Comparison of ENCODE assay signal across 20 mouse cellular contexts in genomic region chr12:51493476-51493875, GRCm38 (mm10).
A peak's percentile ranks its signal among the peaks of the same experiment; 100 is the strongest.
DNase-seq lines count a peak whose midpoint lies in the region; ATAC-seq and TF ChIP-seq lines count a peak whose summit lies in the region.
"Had no signal": no experiment of that assay in that cellular context is flagged by ENCODE, and none has a peak within 500 bp of the region (broad histone marks: within the 10 kb centered on the region; RNA-seq: fewer than 3 reads in every experiment).

No protein-coding gene starts in this region.

- H3K4me1 ChIP-seq in forebrain, postnatal 0 days (ENCODE audit: insufficient read depth), result no peaks in the 10 kb centered on the region
- H3K4me1 ChIP-seq: embryonic facial prominence, embryonic 15.5 days; forebrain, embryonic 10.5 days; heart, embryonic 15.5 days; hindbrain, embryonic 13.5 days had no signal

- no peak overlapping the region for H3K27ac ChIP-seq in forebrain, postnatal 0 days (ENCODE audit: low read depth, low read length)
- H3K27ac ChIP-seq: embryonic facial prominence, embryonic 15.5 days; forebrain, embryonic 10.5 days; heart, adult 2 months; heart, embryonic 15.5 days; hindbrain, embryonic 13.5 days; hindbrain, postnatal 0 days had no signal

- peak; percentile 6 to 11 for DNase-seq in kidney, adult 8-10 months
- DNase-seq in kidney, postnatal 25 days, result no peak
- DNase-seq in ovary, adult 18-20 months (ENCODE audit: low spot score), result peak; percentile 13
- no peak for DNase-seq in ovary, postnatal 14 days (ENCODE audit: low spot score)
- DNase-seq in adrenal gland, adult 8-10 months, result peak; percentile 21
- peak; percentile 9 for DNase-seq in adrenal gland, postnatal 25 days
- no peak for DNase-seq in spleen, adult 12 weeks (ENCODE audit: low spot score)
- no peak for DNase-seq in forebrain, postnatal 0 days
- DNase-seq: cerebellum, adult 2 months; cerebellum, postnatal 10 days; heart, adult 2 months; heart, postnatal 14 days had no signal

- WGBS in forebrain, postnatal 0 days, result 91% methylated on average over 11 of the region's 11 CpGs

- no peaks in the 10 kb centered on the region for H3K9me3 ChIP-seq in forebrain, postnatal 0 days (ENCODE audit: low read length)
- H3K9me3 ChIP-seq: embryonic facial prominence, embryonic 15.5 days; forebrain, embryonic 10.5 days; heart, embryonic 15.5 days; hindbrain, embryonic 13.5 days had no signal

- no peaks in the 10 kb centered on the region for H3K27me3 ChIP-seq in forebrain, postnatal 0 days (ENCODE audit: insufficient read depth, low read length)
- H3K27me3 ChIP-seq: embryonic facial prominence, embryonic 15.5 days; heart, embryonic 15.5 days; hindbrain, embryonic 13.5 days had no signal

- no peak for TF ChIP-seq CTCF in forebrain, postnatal 0 days (IDR thresholded peaks at IDR 0.05; ENCODE audit: low read depth)

- no peak overlapping the region for H3K4me2 ChIP-seq in forebrain, postnatal 0 days (ENCODE audit: low read depth)
- H3K4me2 ChIP-seq: embryonic facial prominence, embryonic 15.5 days; heart, embryonic 11.5 days; heart, embryonic 15.5 days; hindbrain, embryonic 13.5 days had no signal

- H3K36me3 ChIP-seq in forebrain, postnatal 0 days (ENCODE audit: insufficient read depth), result no peaks in the 10 kb centered on the region
- H3K36me3 ChIP-seq: embryonic facial prominence, embryonic 15.5 days; forebrain, embryonic 10.5 days; heart, embryonic 15.5 days; hindbrain, embryonic 13.5 days had no signal

- H3K9ac ChIP-seq in forebrain, postnatal 0 days, result no peak overlapping the region
- H3K9ac ChIP-seq: embryonic facial prominence, embryonic 15.5 days; heart, embryonic 15.5 days; hindbrain, embryonic 13.5 days had no signal

- no peak for ATAC-seq in forebrain, postnatal 0 days
- ATAC-seq: forebrain, embryonic 14.5 days; hindbrain, postnatal 0 days had no signal

- H3K4me3 ChIP-seq in forebrain, postnatal 0 days (ENCODE audit: low read depth, low read length), result no peak overlapping the region
- H3K4me3 ChIP-seq: embryonic facial prominence, embryonic 15.5 days; erythroblast, embryonic 14.5 days; forebrain, embryonic 10.5 days; heart, adult 2 months; heart, embryonic 15.5 days; hindbrain, embryonic 13.5 days had no signal

Comparison
In these comparisons a context has a peak if more than half of its experiments do, and no peak if none do; other contexts are left out.
1. DNase-seq: peak in kidney, adult 8-10 months (2 of 2), ovary, adult 18-20 months (single experiment), adrenal gland, adult 8-10 months (single experiment) and adrenal gland, postnatal 25 days (single experiment); none in kidney, postnatal 25 days (0 of 2), ovary, postnatal 14 days (single experiment), spleen, adult 12 weeks (single experiment) and forebrain, postnatal 0 days (single experiment).